Mouse (Mus musculus) layer of hippocampus, adult 8-10 months (tissue): ENCODE measurements around the gene C1qtnf4. TPM values are rescaled to one million over a fixed set of nuclear protein-coding genes. Genes with fewer than 3 reads are reported as not detected.

ENCODE experiments used
- DNase-seq, 2 experiments: peaks; one replicate each; pipeline ENCODE4 v3.0.0; 2022; ENCODE audit warnings: low spot score in 2 of 2
- total RNA-seq, 4 experiments: library from RNA; stranded (reverse); gene quantifications; 2 replicates each; pipeline ENCODE4 v1.2.4; 2022

Gene C1qtnf4
- total RNA-seq, 4 experiments from 2014 or later = 162 to 176 (median 166) TPM

- DNase-seq = no peak
Observed at GRCm38 (mm10) chr2:90931829-90932228, 46.2 kb downstream of the C1qtnf4 start.

GRCm38 (mm10) chr2:90932273-90932672 lies 46.6 kb downstream of the C1qtnf4 start:
- DNase-seq = no peak

GRCm38 (mm10) chr2:90938362-90938761 lies 52.7 kb downstream of the C1qtnf4 start:
- DNase-seq = no peak

- no peak for DNase-seq
Observed at GRCm38 (mm10) chr2:90939750-90940149, 54.1 kb downstream of the C1qtnf4 start.

Other genes with a start within 250 kb of the C1qtnf4 start
- gene Nup160, start 208.6 kb upstream of the C1qtnf4 start, total RNA-seq = 10 to 100 TPM; 17.8 to 27.1 (median 22.5) TPM
- 10 to 100 TPM; 57.8 to 83.0 (median 62.5) TPM for gene Fnbp4, start 140.5 kb upstream of the C1qtnf4 start, total RNA-seq
- 1 to 10 TPM; 1.1 to 2.0 (median 1.5) TPM for gene Agbl2, start 103.1 kb upstream of the C1qtnf4 start, total RNA-seq
- 100 to 1,000 TPM; 115 to 131 (median 120) TPM for gene Mtch2, start 38.7 kb upstream of the C1qtnf4 start, total RNA-seq
- 10 to 100 TPM; 32.5 to 45.7 (median 34.0) TPM for gene Kbtbd4, start 18.9 kb downstream of the C1qtnf4 start, total RNA-seq
- gene Ndufs3, start 19.0 kb downstream of the C1qtnf4 start, total RNA-seq = 100 to 1,000 TPM; 234 to 266 (median 248) TPM
- 100 to 1,000 TPM; 119 to 137 (median 132) TPM for gene Celf1, start 54.5 kb downstream of the C1qtnf4 start, total RNA-seq
- gene Rapsn, start 149.8 kb downstream of the C1qtnf4 start, total RNA-seq = under 1 TPM in 2 of 4 experiments, not detected in 2; 0.36 to 0.47 TPM
- 100 to 1,000 TPM; 180 to 209 (median 206) TPM for gene Psmc3, start 168.1 kb downstream of the C1qtnf4 start, total RNA-seq
- 10 to 100 TPM; 28.7 to 40.0 (median 33.1) TPM for gene Slc39a13, start 184.6 kb downstream of the C1qtnf4 start, total RNA-seq
- 10 to 100 TPM in 2 of 4 experiments, 1 to 10 TPM in 2; 3.8 to 17.2 (median 9.7) TPM for gene Spi1, start 196.5 kb downstream of the C1qtnf4 start, total RNA-seq
- gene Mybpc3, start 232.3 kb downstream of the C1qtnf4 start, total RNA-seq = under 1 TPM; 0.09 to 0.22 (median 0.16) TPM